Mouse (Mus musculus) C2C12 (cell line): ENCODE results near the gene Pdpn. TPM values are rescaled to one million over a fixed set of nuclear protein-coding genes. Genes with fewer than 3 reads are reported as not detected.

Experiments
- H3K27me3 ChIP-seq: one replicate; pipeline ENCODE4 v1.6.1; 2011; ENCODE audit not compliant: control insufficient read depth, insufficient read depth, insufficient read length
- H3K36me3 ChIP-seq: one replicate; pipeline ENCODE4 v1.6.1; 2011; ENCODE audit not compliant: control insufficient read depth, insufficient read depth
- H3K4me3 ChIP-seq: one replicate; pipeline ENCODE4 v1.5.1; 2011; ENCODE audit warnings: mild to moderate bottlenecking, control low read depth; ENCODE audit not compliant: poor library complexity, insufficient read depth, severe bottlenecking
- H3K79me2 ChIP-seq: one replicate; pipeline ENCODE4 v1.6.1; 2011; ENCODE audit not compliant: control insufficient read depth, insufficient read depth
- H3K79me3 ChIP-seq: one replicate; pipeline ENCODE4 v1.6.1; 2011; ENCODE audit warnings: low read depth, control low read depth
- H3ac ChIP-seq: one replicate; pipeline ENCODE3; 2011; ENCODE audit warnings: low read depth; ENCODE audit not compliant: control insufficient read depth, insufficient read length
- CEBPB ChIP-seq: IDR thresholded peaks from one replicate; pipeline ENCODE4 v1.6.1; 2011; ENCODE audit warnings: low read depth, mild to moderate bottlenecking, control low read depth, moderate library complexity
- CTCF ChIP-seq: IDR thresholded peaks from one replicate; pipeline ENCODE4 v1.5.1; 2011; ENCODE audit not compliant: control insufficient read depth, insufficient read depth, insufficient read length
- FOSL1 ChIP-seq: IDR thresholded peaks from one replicate; pipeline ENCODE4 v1.8.0; 2011; ENCODE audit warnings: mild to moderate bottlenecking, low read length; ENCODE audit not compliant: poor library complexity, insufficient read depth, severe bottlenecking
- MAX ChIP-seq: IDR thresholded peaks from one replicate; pipeline ENCODE4 v1.6.1; 2011; ENCODE audit warnings: mild to moderate bottlenecking, control low read depth
- MYOD1 ChIP-seq: IDR thresholded peaks from one replicate; pipeline ENCODE4 v1.6.1; 2011; ENCODE audit warnings: low read depth; ENCODE audit not compliant: control insufficient read depth, insufficient read length
- MYOG ChIP-seq: IDR thresholded peaks from one replicate; pipeline ENCODE4 v1.6.1; 2011; ENCODE audit not compliant: control insufficient read depth, insufficient read length; ENCODE audit errors: extremely low read depth
- USF1 ChIP-seq: IDR thresholded peaks from one replicate; pipeline ENCODE4 v1.6.1; 2011; ENCODE audit warnings: low read depth, mild to moderate bottlenecking, control low read depth, moderate library complexity
- polyA plus RNA-seq: library from polyadenylated mRNA; unstranded; fragments of >200 nt; fragmentation: generic; extraction: Trizol; gene quantifications from one replicate; pipeline ENCODE4 v1.2.1, GENCODE M21; 2012; ENCODE audit warnings: missing spikeins

Pdpn gene
- polyA plus RNA-seq, 1 experiment, result 133 TPM

DNA sequence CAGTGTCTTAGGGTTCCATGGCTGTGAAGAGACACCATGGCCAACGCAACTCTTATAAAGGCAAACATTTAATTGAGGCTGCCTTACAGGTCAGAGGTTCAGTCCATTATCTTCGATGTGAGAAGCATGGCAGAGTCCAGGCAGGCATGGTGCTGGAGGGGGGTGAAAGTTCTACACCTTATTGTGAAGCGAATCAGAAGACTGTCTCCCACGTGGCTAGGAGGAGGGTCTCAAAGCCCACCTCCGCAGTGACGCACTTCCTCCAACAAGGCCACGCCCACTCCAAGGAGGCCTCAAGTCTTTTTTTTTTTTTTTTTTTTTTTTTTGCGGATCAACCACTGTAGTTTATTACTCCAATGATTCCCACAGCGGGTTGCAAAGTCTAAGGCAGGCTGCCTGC lies 58.1 kb downstream of the Pdpn start:
- H3K4me3 ChIP-seq, result no peak overlapping the region
- H3ac ChIP-seq, result no peak overlapping the region
- no peaks in the 10 kb centered on the region for H3K27me3 ChIP-seq
- TF ChIP-seq USF1, result no peak
- no peak for TF ChIP-seq MYOG
- no peak for TF ChIP-seq MAX
- TF ChIP-seq CEBPB, result no peak
- no peak for TF ChIP-seq FOSL1
- TF ChIP-seq CTCF, result no peak
- no peak for TF ChIP-seq MYOD1
- H3K79me2 ChIP-seq, result no peaks in the 10 kb centered on the region
- no peaks in the 10 kb centered on the region for H3K36me3 ChIP-seq
- H3K79me3 ChIP-seq, result no peaks in the 10 kb centered on the region

DNA sequence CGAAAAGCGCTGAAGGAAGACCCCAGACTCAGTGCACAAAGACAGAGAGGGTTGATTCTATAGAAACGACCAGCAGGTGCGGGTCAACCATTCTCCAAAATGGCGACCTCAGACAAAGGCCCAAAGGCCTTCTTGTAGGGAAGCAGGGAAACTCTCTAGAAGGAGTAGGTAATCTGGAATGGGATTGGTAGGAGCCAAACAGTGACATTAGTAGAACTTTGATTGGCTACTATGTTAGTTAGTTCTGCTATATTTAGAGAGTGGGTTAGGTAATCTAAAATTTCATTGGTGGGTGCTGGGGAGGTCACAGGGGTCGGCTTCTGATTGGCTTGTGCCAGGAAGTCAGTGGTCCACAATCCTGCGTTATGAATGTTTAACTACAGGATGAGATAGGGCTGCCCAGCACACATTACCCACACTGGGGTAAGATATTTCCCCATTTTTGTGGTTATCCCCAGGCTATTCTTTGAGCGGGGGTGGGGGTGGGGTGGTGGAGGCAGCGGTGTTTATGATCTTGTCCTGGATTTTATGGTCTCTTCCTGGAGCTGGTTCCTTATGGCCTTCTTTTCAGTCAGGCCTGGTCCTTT lies 59.7 kb downstream of the Pdpn start:
- H3ac ChIP-seq, result no peak overlapping the region
- no peaks in the 10 kb centered on the region for H3K79me2 ChIP-seq
- no peak overlapping the region for H3K4me3 ChIP-seq
- H3K27me3 ChIP-seq, result no peaks in the 10 kb centered on the region
- no peaks in the 10 kb centered on the region for H3K36me3 ChIP-seq
- H3K79me3 ChIP-seq, result no peaks in the 10 kb centered on the region
- TF ChIP-seq MYOG (no peak), FOSL1 (no peak), MYOD1 (no peak), CTCF (no peak)

DNA sequence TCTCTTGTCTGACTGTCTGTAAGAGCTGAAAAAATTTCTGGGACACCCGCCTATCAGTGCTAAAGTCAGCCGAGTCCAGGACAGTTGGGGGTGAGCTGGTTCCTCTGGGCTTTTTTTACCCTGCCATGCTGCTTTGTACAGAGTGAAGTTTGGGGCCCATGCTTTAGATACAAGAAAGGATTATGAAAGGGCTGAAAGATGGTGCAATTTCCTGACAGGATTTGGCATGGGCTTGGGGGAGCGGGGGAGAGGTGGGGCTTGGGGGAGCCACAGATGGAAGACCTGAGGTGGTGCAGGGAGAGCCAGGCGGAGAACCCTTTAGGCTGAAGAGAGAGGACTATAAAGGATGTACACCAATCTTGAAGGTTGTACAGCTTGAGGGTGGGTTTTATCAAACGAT lies 60.2 kb downstream of the Pdpn start:
- Histone ChIP-seq H3K36me3 (no peaks in the 10 kb centered on the region), H3K27me3 (no peaks in the 10 kb centered on the region), H3K79me3 (no peaks in the 10 kb centered on the region), H3K4me3 (no peak overlapping the region), H3K79me2 (no peaks in the 10 kb centered on the region), H3ac (no peak overlapping the region)
- TF ChIP-seq FOSL1, result no peak
- no peak for TF ChIP-seq USF1
- TF ChIP-seq MYOG, result no peak
- no peak for TF ChIP-seq CTCF
- TF ChIP-seq MAX, result no peak
- no peak for TF ChIP-seq CEBPB
- TF ChIP-seq MYOD1, result no peak

DNA sequence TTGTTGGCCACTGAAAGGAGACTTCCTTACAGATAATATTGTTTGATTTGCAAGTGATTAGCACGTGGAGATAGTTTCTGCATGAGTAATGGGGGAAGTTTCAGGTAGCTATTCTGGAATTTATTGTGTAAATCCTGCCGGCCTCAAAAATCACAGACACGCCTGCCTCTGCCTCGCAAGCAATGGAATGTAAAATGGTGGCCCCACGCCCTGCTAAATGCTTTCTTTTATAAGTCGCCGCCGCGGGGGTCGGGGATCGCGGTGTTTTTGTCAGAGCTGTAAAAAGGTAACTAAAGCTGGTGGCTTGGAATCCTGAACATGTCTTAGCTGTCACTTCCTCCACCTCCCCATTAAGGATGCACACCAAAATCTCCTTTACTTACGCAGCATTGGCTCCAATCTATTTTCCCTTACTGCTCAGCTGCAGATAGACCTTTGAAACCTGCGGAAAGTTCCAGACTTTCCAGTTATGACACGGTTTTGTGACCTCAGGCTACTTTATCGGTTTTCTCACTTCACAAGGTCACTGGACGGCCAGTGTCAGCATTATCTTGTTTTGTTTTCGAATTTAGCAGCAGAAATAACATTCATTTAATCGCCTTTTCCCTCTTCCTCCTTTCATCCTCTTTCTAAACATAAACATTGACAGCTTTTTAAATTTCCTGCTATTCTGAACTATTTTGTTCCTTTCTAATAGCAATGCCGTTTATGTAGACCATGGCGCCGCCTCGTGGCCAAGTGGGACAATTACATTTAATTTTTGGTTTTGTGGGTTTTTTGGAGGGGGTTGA lies 60.9 kb downstream of the Pdpn start:
- Histone ChIP-seq H3ac (no peak overlapping the region), H3K36me3 (no peaks in the 10 kb centered on the region), H3K4me3 (no peak overlapping the region), H3K79me3 (no peaks in the 10 kb centered on the region), H3K27me3 (no peaks in the 10 kb centered on the region), H3K79me2 (no peaks in the 10 kb centered on the region)
- TF ChIP-seq CEBPB, result no peak

DNA sequence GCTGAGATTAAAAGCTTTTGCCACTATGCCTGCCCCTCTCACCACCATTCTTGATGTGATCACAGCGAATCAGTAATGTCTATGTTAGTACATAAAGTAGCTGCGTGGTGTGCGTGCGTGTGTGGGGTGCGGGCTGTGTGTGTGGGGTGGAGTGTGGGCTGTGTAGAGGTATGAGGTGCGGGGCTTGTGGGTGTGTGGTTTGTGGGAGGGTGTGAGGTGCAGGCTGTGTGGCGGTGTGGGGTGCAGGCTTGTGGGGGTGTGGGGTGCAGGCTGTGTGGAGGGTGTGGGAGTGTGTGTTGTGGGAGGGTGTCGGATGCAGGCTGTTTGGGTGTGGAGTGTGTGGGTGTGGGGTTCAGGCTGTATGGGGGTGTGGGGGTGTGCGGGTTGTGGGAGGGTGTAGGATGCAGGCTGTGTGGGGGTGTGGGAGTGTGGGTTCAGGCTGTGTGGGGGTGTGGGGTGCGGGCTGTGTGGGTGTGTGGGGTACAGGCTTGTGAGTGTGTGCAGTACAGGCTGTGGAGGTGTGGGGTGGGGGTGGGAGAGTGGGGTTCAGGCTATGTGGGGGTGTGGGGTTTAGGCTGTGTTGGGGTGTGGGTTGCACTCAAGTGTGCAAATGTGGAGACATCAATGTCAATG lies 67.5 kb downstream of the Pdpn start:
- no peak overlapping the region for H3K4me3 ChIP-seq
- no peaks in the 10 kb centered on the region for H3K79me3 ChIP-seq
- no peaks in the 10 kb centered on the region for H3K79me2 ChIP-seq
- TF ChIP-seq CEBPB (no peak), MYOD1 (no peak), CTCF (no peak), MAX (no peak), MYOG (no peak), USF1 (no peak), FOSL1 (no peak)
- no peaks in the 10 kb centered on the region for H3K36me3 ChIP-seq
- no peak overlapping the region for H3ac ChIP-seq
- H3K27me3 ChIP-seq, result no peaks in the 10 kb centered on the region

DNA sequence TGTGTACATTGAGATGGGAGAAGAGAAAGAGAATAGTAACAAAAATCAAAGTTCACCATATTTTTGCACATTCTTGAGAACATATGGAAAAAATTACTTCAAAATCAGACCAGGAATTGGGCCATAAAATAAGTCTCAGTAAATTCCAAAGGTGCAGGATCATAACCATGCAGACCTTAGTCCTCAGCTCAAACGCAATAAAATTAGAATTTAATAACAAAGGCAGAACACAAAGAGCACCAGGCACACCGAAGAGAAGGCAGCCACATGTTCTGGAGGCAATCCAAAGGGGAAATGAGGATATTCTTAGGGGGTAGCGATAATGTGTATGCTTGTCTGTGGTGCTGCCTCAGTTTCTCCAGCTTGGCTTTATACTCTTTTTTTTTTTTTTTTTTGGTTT lies 68.3 kb downstream of the Pdpn start:
- Histone ChIP-seq H3ac (no peak overlapping the region), H3K4me3 (no peak overlapping the region), H3K27me3 (no peaks in the 10 kb centered on the region), H3K79me3 (no peaks in the 10 kb centered on the region), H3K79me2 (no peaks in the 10 kb centered on the region), H3K36me3 (no peaks in the 10 kb centered on the region)
- TF ChIP-seq CEBPB (no peak), MYOD1 (no peak), MYOG (no peak), MAX (no peak), FOSL1 (no peak), CTCF (no peak), USF1 (no peak)
